Mouse (Mus musculus) forebrain, postnatal 0 days (tissue): ENCODE data around the gene Lcorl. TPM values are rescaled to one million over a fixed set of nuclear protein-coding genes. Genes with fewer than 3 reads are reported as not detected.
A peak's percentile ranks its signal among the peaks of the same experiment; 100 is the strongest.

Experiments used
- ATAC-seq: fragments of 200-750 bp; cut with Nextera tagmentation; 2 replicates; pipeline ENCODE4 v1.8.0; 2017; ENCODE audit warnings: mild to moderate bottlenecking, moderate library complexity
- DNase-seq: peaks from one replicate; pipeline ENCODE4 v3.0.0-alpha.2; 2015
- H3K27ac ChIP-seq: fragments of 300-500 bp; sonication (generic); 2 replicates; pipeline ENCODE4 v1.5.1; 2014; ENCODE audit warnings: low read depth, mild to moderate bottlenecking, antibody characterized with exemption, low read length, moderate library complexity, mixed read lengths
- H3K27me3 ChIP-seq: fragments of 300-500 bp; sonication (generic); 2 replicates; pipeline ENCODE4 v1.6.1; 2014; ENCODE audit warnings: mild to moderate bottlenecking, low read length, mixed read lengths; ENCODE audit not compliant: insufficient read depth
- H3K36me3 ChIP-seq: fragments of 300-500 bp; sonication (generic); 2 replicates; pipeline ENCODE4 v1.6.1; 2014; ENCODE audit warnings: mild to moderate bottlenecking, moderate library complexity; ENCODE audit not compliant: insufficient read depth
- H3K4me1 ChIP-seq: fragments of 300-500 bp; sonication (generic); 2 replicates; pipeline ENCODE4 v1.6.1; 2014; ENCODE audit warnings: antibody characterized with exemption; ENCODE audit not compliant: insufficient read depth
- H3K4me2 ChIP-seq: fragments of 300-500 bp; sonication (generic); 2 replicates; pipeline ENCODE4 v1.6.1; 2014; ENCODE audit warnings: low read depth, mild to moderate bottlenecking, moderate library complexity
- H3K4me3 ChIP-seq: fragments of 300-500 bp; sonication (generic); 2 replicates; pipeline ENCODE4 v1.5.1; 2014; ENCODE audit warnings: low read depth, low read length, mixed read lengths
- H3K9ac ChIP-seq: fragments of 300-500 bp; sonication (generic); 2 replicates; pipeline ENCODE4 v1.6.1; 2014; ENCODE audit warnings: mild to moderate bottlenecking
- H3K9me3 ChIP-seq: fragments of 300-500 bp; sonication (generic); 2 replicates; pipeline ENCODE4 v1.6.1; 2016; ENCODE audit warnings: low read length
- CTCF ChIP-seq: sonication (generic); IDR thresholded peaks from 2 replicates; pipeline ENCODE4 v1.5.1; 2016; ENCODE audit warnings: antibody characterized with exemption, control low read depth, low read depth
- WGBS: fragments of 180-500 bp; shearing (Covaris S2); extraction: QIAGEN DNeasy Blood & Tissue Kit; methylation state at CpG from one replicate; pipeline ENCODE4 v1.1.7; 2014; 5-methylcytosine and 5-hydroxymethylcytosine counted together
- polyA plus RNA-seq: library from polyadenylated mRNA; unstranded; fragments of >200 nt; fragmentation: Nextera tagmentation; extraction: Ambion mirVana; gene quantifications from 2 replicates; pipeline ENCODE4 v1.2.1, GENCODE M21; 2015
- total RNA-seq: library from RNA; depleted of rRNA; stranded (reverse); fragments of >200 nt; gene quantifications from 2 replicates; pipeline ENCODE4 v1.2.3, GENCODE M21; 2014

The Lcorl gene
- total and polyA plus RNA-seq, 2 experiments from 2014 or later = 60.4 to 81.4 TPM

DNA sequence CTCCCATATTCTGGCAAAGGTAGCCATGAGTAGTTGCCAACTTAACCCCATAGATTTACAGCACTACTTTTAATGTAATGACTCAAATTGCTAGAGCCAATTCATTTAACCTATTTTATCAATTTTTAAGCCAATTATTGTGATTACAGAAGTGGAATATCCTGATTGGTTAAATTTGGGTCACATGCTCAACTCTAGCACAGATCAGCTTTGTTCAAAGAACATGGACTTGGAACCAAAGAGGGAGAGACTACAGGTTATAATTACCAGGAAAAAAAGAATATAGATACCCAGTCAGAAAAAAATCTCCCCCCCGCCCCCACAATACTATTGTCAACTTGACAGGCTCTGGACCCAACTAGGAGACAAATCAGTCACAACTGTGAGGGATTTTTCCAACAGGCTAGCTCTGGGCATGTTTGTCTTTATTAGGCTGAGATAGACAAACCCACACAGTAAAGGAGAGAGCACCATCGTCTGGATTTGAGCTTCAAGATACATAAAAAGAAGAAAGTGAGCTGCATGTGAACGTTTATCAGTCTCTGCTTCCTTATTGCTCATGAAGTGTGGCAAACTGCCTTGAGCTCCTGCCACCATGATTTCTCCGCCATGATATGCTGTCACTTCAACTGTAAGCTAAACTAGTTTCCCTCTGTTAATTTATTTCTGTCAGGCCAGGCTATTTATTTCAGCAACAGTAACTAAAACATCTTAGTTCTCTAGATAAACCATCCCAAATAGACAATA is 17.0 kb upstream of the Lcorl start:
- Histone ChIP-seq H3K27ac (no peak overlapping the region), H3K27me3 (no peaks in the 10 kb centered on the region), H3K4me1 (no peaks in the 10 kb centered on the region), H3K4me3 (no peak overlapping the region), H3K36me3 (no peaks in the 10 kb centered on the region), H3K9ac (no peak overlapping the region), H3K4me2 (no peak overlapping the region), H3K9me3 (no peaks in the 10 kb centered on the region)
- no peak for ATAC-seq
- no peak for DNase-seq
- WGBS = 83% methylated on average over 4 of the region's 4 CpGs
- TF ChIP-seq CTCF = no peak

DNA sequence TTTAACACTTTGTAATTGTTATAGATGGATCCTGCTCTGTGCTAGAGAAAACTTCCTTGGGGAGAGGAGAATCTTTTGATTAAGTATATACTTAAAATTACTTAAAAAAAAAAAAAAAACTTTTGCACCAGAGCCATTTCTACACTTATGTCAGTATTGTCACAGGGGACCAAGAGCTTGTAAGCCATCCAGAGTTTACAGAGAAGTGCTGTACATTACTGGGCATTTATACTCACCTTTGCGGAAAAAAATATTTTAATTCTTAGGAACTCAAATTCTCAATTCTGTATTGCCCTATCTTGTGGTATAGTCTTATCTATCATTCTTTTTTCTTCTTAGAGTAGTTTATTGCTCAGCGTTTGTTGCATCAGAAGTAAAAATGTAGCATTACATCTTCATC is 953 bp upstream of the Lcorl start:
- Histone ChIP-seq H3K27me3 (no peaks in the 10 kb centered on the region), H3K9me3 (no peaks in the 10 kb centered on the region), H3K4me1 (0 out of 2 replicates have a peak, but pooled peaks cover 2% of the 10 kb centered on the region), H3K9ac (no peak overlapping the region), H3K4me3 (0 out of 2 replicates have a peak overlapping the region, but pooled peaks have one; percentile 74), H3K27ac (no peak overlapping the region), H3K4me2 (peak overlapping the region; percentile 69; the same call in 1 of the 2 replicates), H3K36me3 (no peaks in the 10 kb centered on the region)
- TF ChIP-seq CTCF = no peak
- 85% methylated on average over 2 of the region's 2 CpGs for WGBS
- ATAC-seq = no peak
- DNase-seq = no peak

DNA sequence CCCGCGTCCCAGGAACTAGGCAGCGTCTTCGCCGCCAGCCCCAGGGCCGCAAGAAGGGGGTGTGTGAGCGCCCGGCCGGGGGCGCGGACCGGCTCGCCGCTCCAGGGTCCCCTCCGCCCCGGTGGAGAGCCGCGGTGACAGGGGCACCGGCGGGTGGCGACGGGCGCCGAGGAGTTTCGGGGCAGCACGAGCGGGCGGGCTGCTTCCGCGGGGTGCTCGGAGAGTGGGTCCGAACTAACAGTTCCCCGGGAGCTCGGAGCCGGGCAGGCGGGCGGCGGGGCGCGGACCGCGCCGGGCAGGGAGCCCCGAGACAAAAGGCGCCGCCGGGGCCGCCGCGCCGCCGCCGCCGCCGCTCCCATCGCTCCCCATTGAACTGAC is 550 bp downstream of the Lcorl start:
- H3K4me2 ChIP-seq = peak overlapping the region; percentile 69
- peak; percentile 1; the same call in 1 of the 2 replicates for ATAC-seq
- 0 out of 2 replicates have a peak, but pooled peaks cover 2% of the 10 kb centered on the region for H3K4me1 ChIP-seq
- no peak for DNase-seq
- peak overlapping the region; percentile 74 for H3K4me3 ChIP-seq
- H3K27me3 ChIP-seq = no peaks in the 10 kb centered on the region
- 0% methylated on average over 33 of the region's 56 CpGs for WGBS
- H3K9ac ChIP-seq = peak overlapping the region; percentile 97
- TF ChIP-seq CTCF = no peak
- H3K9me3 ChIP-seq = no peaks in the 10 kb centered on the region
- peak overlapping the region; percentile 97 for H3K27ac ChIP-seq
- no peaks in the 10 kb centered on the region for H3K36me3 ChIP-seq

DNA sequence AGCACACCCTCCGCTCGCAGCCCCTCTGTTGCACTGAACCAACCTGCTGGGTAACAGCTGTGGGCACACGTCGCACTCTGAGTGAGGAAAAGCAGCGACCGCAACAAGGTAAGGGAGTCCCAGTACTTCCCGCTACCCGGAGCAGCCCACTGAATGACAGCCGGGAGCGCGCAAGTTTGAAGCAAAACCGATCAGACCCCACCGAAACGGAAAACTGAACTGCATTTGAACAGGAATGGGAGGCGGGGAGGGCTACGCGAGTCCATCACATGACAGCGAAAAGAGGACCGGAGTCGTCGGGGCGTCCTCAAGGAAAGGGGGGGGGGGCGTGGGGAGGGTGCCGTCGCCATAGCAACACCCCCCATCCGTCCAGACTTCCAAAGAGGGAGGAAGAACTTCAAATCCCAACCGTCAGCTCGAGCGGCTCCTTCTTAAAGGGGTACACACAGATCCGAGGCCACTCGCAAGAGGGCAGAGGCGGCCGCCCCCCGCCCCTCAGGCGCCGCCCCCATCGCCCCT is 1.1 kb downstream of the Lcorl start:
- no peaks in the 10 kb centered on the region for H3K27me3 ChIP-seq
- peak overlapping the region; percentile 74 for H3K4me3 ChIP-seq
- H3K4me2 ChIP-seq = peak overlapping the region; percentile 69
- H3K9ac ChIP-seq = peak overlapping the region; percentile 97
- DNase-seq = peak; percentile 80
- WGBS = 3% methylated on average over 29 of the region's 37 CpGs
- H3K4me1 ChIP-seq = 0 out of 2 replicates have a peak, but pooled peaks cover 2% of the 10 kb centered on the region
- H3K27ac ChIP-seq = peak overlapping the region; percentile 97
- no peaks in the 10 kb centered on the region for H3K36me3 ChIP-seq
- TF ChIP-seq CTCF = no peak
- no peaks in the 10 kb centered on the region for H3K9me3 ChIP-seq
- peak; percentile 54 for ATAC-seq

DNA sequence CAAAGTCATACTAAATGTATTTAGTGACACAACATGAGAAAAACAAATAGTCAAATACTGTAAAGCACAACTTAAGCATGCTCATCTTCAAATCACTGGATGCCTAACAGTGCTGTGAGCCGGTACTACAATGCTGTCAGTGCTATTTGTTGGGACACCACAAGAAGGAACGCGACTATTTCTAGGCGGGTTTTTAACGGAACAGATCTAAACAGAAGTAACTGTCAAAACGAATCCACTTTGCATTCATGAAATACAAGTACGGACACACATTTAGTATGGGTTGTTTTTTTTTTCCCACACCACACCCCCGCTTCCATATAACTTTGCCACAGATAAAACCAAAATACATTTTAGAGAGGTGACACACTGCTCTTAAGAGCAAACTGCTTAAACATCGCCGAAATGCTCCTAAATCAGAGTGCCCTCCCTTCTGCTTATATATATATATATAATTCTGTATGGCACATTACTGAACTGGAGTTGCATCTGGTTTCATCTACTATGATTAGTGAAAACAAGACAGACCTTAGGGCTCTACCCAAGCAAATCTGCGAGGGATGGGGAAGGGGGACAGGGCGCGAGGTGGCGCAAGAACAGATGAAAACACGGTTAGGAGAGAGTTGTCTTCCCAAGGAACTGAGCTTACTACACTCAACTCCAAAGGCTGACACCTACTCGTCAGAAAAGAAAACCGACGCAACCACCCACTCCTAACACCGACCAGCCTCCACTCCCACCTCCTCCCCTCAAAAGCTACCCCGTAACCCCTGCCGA is 1.7 kb downstream of the Lcorl start:
- H3K27me3 ChIP-seq = no peaks in the 10 kb centered on the region
- H3K27ac ChIP-seq = peak overlapping the region; percentile 97
- H3K4me2 ChIP-seq = peak overlapping the region; percentile 69
- H3K9me3 ChIP-seq = no peaks in the 10 kb centered on the region
- peak overlapping the region; percentile 74 for H3K4me3 ChIP-seq
- H3K36me3 ChIP-seq = no peaks in the 10 kb centered on the region
- ATAC-seq = peak; percentile 5
- TF ChIP-seq CTCF = peak; percentile 56
- peak; percentile 68 for DNase-seq
- H3K9ac ChIP-seq = peak overlapping the region; percentile 97
- WGBS = 10% methylated on average over 21 of the region's 21 CpGs
- H3K4me1 ChIP-seq = 0 out of 2 replicates have a peak, but pooled peaks cover 2% of the 10 kb centered on the region

DNA sequence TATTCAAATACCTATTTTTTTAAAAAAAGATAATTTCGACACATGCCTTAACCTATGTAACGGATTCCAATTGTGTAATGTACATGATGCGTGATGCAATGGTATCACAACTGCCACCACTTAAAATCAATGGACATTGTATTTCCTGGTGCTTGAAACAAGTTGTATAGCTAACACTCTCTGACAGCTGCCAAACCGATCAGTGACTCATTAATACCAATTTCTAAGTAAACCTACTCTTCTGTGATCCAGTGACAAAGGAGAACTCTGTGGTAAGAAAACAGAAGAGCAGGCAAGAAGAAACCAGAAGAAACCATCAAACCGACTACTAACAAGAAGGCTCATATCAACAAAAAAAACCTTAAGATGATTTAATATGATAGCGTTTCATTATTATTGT is 12.7 kb downstream of the Lcorl start:
- H3K9me3 ChIP-seq = no peaks in the 10 kb centered on the region
- 98% methylated on average over 6 of the region's 6 CpGs for WGBS
- DNase-seq = no peak
- no peak overlapping the region for H3K4me3 ChIP-seq
- H3K27ac ChIP-seq = no peak overlapping the region
- no peaks in the 10 kb centered on the region for H3K27me3 ChIP-seq
- H3K4me1 ChIP-seq = no peaks in the 10 kb centered on the region
- H3K36me3 ChIP-seq = no peaks in the 10 kb centered on the region
- TF ChIP-seq CTCF = no peak
- no peak for ATAC-seq
- H3K9ac ChIP-seq = no peak overlapping the region
- no peak overlapping the region for H3K4me2 ChIP-seq

- H3K9ac ChIP-seq = no peak overlapping the region
- no peak for TF ChIP-seq CTCF
- H3K9me3 ChIP-seq = no peaks in the 10 kb centered on the region
- H3K27ac ChIP-seq = no peak overlapping the region
- H3K27me3 ChIP-seq = no peaks in the 10 kb centered on the region
- H3K4me2 ChIP-seq = no peak overlapping the region
- H3K4me3 ChIP-seq = no peak overlapping the region
- H3K4me1 ChIP-seq = no peaks in the 10 kb centered on the region
- ATAC-seq (no peak), DNase-seq (no peak)
- WGBS = 98% methylated on average over 2 of the region's 2 CpGs
- no peaks in the 10 kb centered on the region for H3K36me3 ChIP-seq
These were observed 22.3 kb downstream of the Lcorl start for GRCm38 (mm10) chr5:45835131-45835530.
